Mouse (Mus musculus) forebrain, embryonic 11.5 days (tissue): ENCODE measurements around the gene Syt10. TPM values are rescaled to one million over a fixed set of nuclear protein-coding genes. Genes with fewer than 3 reads are reported as not detected.

Experiments
- microRNA-seq: library from miRNA; unstranded; fragments of <30 nt; microRNA quantifications from one replicate; pipeline ENCODE4, GENCODE M21; 2016; ENCODE audit not compliant: insufficient number of aligned reads
- polyA plus RNA-seq: library from polyadenylated mRNA; unstranded; fragments of >200 nt; fragmentation: Nextera tagmentation; extraction: Ambion mirVana; gene quantifications from 2 replicates; pipeline ENCODE4 v1.2.1, GENCODE M21; 2014

Syt10 gene
- polyA plus RNA-seq, 1 experiment from 2014 or later: not detected

Small RNAs within 50 kb of the gene (microRNA-seq; reads per million reads assigned to microRNA genes)
- not detected for gene Gm24643

Other genes starting within 250 kb of the Syt10 start
- gene Rabl2, start 249.9 kb downstream of the Syt10 start, polyA plus RNA-seq: 76.4 and 76.7 TPM in 2 replicates